19 mouse cellular contexts compared by ENCODE assay signal in the genomic region with DNA sequence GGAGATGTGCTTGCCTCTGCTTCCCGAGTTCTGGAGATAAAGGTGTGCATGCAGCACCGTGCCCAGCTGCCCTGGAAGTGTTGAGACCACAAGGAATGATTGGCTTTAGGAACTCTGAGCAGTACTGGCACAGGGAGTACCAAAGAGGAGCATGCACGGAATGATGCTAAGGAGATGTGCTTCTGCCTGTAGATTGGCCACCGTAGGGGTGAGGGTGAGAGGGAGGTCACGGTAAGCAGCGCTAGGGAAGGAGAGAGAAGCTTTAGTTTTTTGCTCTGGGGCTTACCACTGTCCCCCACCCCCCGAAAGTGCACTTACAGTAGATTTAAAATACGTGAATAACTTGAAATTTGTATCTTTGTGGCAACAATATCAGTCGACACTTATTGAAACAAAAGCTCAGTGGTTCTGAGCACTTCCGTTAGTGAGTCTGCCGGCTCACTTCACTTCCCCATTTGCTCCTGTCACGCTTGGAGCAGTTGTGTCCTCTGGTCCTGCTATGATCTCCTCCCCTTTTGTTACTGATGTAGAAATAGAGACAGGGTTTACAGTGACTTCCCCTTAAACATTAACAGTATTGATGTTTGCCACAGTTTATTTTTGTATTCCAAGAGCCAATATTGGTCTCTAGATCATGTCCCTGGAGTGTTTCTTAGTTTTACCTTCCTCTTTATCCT. TPM values are rescaled to one million over a fixed set of nuclear protein-coding genes. Genes with fewer than 3 reads are reported as not detected.
DNase-seq lines count a peak whose midpoint lies in the region; ATAC-seq and TF ChIP-seq lines count a peak whose summit lies in the region.
"Had no signal": no experiment of that assay in that cellular context is flagged by ENCODE, and none has a peak within 500 bp of the region (broad histone marks: within the 10 kb centered on the region; RNA-seq: fewer than 3 reads in every experiment).

No protein-coding gene starts in this region.

- peak; percentile 99 for ATAC-seq in megakaryocyte, adult 5-6 weeks (ENCODE audit: poor library complexity, severe bottlenecking)
- no peak for ATAC-seq in kidney, embryonic 15.5 days (replicated peaks; ENCODE audit: low FRiP score)
- ATAC-seq: activated CD4-positive, CD25-positive, alpha-beta regulatory T cell, adult 4 months; intestine, embryonic 15.5 days; midbrain, embryonic 15.5 days had no signal

- no peaks in the 10 kb centered on the region for H3K9me3 ChIP-seq in kidney, embryonic 15.5 days (replicated peaks)
- H3K9me3 ChIP-seq: G1E; intestine, embryonic 15.5 days; midbrain, embryonic 15.5 days; neural tube, embryonic 13.5 days had no signal

- peak; percentile 63 to 66 for DNase-seq in spleen, adult 2 months (ENCODE audit: low read depth in 1 of 2, low spot score in 2 of 2)
- no peak for DNase-seq in spleen, postnatal 14 days (ENCODE audit: low spot score in 2 of 2)
- no peak for DNase-seq in thymus, postnatal 4 days
- no peak for DNase-seq in layer of hippocampus, postnatal 14 days (ENCODE audit: low spot score in 2 of 2)
- DNase-seq: cerebellum, adult 9-10 months; heart, adult 2 months; heart, postnatal 36 days; kidney, postnatal 36 days had no signal

- H3K4me3 ChIP-seq in spleen, adult 2 months (ENCODE audit: extremely low read depth, insufficient read depth, insufficient read length), result peak overlapping the region; percentile 31
- H3K4me3 ChIP-seq in brown adipose tissue, adult 24 weeks (ENCODE audit: insufficient read depth, low read depth, low read length), result peak overlapping the region; percentile 26; the same call in 1 of the 2 replicates
- no peak overlapping the region for H3K4me3 ChIP-seq in kidney, embryonic 15.5 days (replicated peaks)
- H3K4me3 ChIP-seq: erythroblast, embryonic 14.5 days; heart, adult 2 months; intestine, embryonic 15.5 days; midbrain, embryonic 15.5 days; neural tube, embryonic 13.5 days had no signal

- no peak overlapping the region for H3K4me2 ChIP-seq in kidney, embryonic 15.5 days
- H3K4me2 ChIP-seq: intestine, embryonic 15.5 days; midbrain, embryonic 15.5 days; neural tube, embryonic 13.5 days had no signal

- no peak for TF ChIP-seq POLR2A in spleen, adult 2 months (IDR thresholded peaks at IDR 0.05; ENCODE audit: low read depth, low read length)

- peak overlapping the region; percentile 88 for H3K27ac ChIP-seq in spleen, adult 2 months (ENCODE audit: insufficient read depth, low read length)
- H3K27ac ChIP-seq in brown adipose tissue, adult 24 weeks (replicated peaks; ENCODE audit: low read depth, low read length), result no peak overlapping the region
- no peak overlapping the region for H3K27ac ChIP-seq in kidney, embryonic 15.5 days
- H3K27ac ChIP-seq: heart, adult 2 months; intestine, embryonic 15.5 days; liver, embryonic 14.5 days; midbrain, embryonic 15.5 days; neural tube, embryonic 13.5 days; stomach, postnatal 0 days had no signal

- 26% methylated on average over 12 of the region's 12 CpGs for WGBS in spleen, adult 2 months
- WGBS in kidney, embryonic 15.5 days, result 83% methylated on average over 12 of the region's 12 CpGs

- H3K27me3 ChIP-seq in spleen, adult 2 months (ENCODE audit: control insufficient read depth, insufficient read depth, low read length), result no peaks in the 10 kb centered on the region
- H3K27me3 ChIP-seq in kidney, embryonic 15.5 days, result no peaks in the 10 kb centered on the region
- H3K27me3 ChIP-seq: intestine, embryonic 15.5 days; midbrain, embryonic 15.5 days; neural tube, embryonic 13.5 days had no signal

- TF ChIP-seq CTCF in spleen, adult 2 months (IDR thresholded peaks at IDR 0.05; ENCODE audit: extremely low read depth, insufficient read depth, insufficient read length, insufficient replicate concordance), result no peak

- no peaks in the 10 kb centered on the region; the same call in 1 of the 2 replicates for H3K4me1 ChIP-seq in spleen, adult 2 months (ENCODE audit: control insufficient read depth, insufficient read depth, insufficient read length)
- H3K4me1 ChIP-seq in brown adipose tissue, adult 24 weeks (ENCODE audit: control insufficient read depth, insufficient read depth, insufficient read length, low read length), result no peaks in the 10 kb centered on the region
- peaks cover 8% of the 10 kb centered on the region for H3K4me1 ChIP-seq in kidney, embryonic 15.5 days

- no peak overlapping the region for H3K9ac ChIP-seq in kidney, embryonic 15.5 days
- H3K9ac ChIP-seq: intestine, embryonic 15.5 days; liver, embryonic 14.5 days; midbrain, embryonic 15.5 days; neural tube, embryonic 13.5 days had no signal

- peaks cover 6% of the 10 kb centered on the region for H3K36me3 ChIP-seq in spleen, adult 2 months (ENCODE audit: control insufficient read depth, insufficient read depth, low read length)
- peaks cover 45% of the 10 kb centered on the region for H3K36me3 ChIP-seq in kidney, embryonic 15.5 days
- H3K36me3 ChIP-seq: G1E had no signal

RNA-seq across cellular contexts. Expression of gene Lpgat1, which starts 6.9 kb away (rescaled TPM):
- polyA plus RNA-seq in spleen, adult 2 months (2012; rRNA removed), result 9.2 and 13.8 TPM in 2 replicates
- 34.1 and 40.5 TPM in 2 replicates for polyA plus RNA-seq in brown adipose tissue, adult 24 weeks (2012; ENCODE audit: insufficient read depth, insufficient read length, missing spikeins)
- 25.4 and 34.4 TPM in 2 replicates for total RNA-seq in megakaryocyte, adult 5-6 weeks (2015)
- 29.3 and 29.4 TPM in 2 replicates for total RNA-seq in megakaryocyte, adult 5-6 weeks (2017)
- total RNA-seq in layer of hippocampus, postnatal 14 days (2021), result 100 to 1,000 TPM in 1 of 2 experiments, 10 to 100 TPM in 1; 99.1 to 102 TPM
- polyA plus RNA-seq in kidney, embryonic 15.5 days (2015; fragmentation: Nextera tagmentation; extraction: Ambion mirVana), result 18.5 and 20.9 TPM in 2 replicates
- polyA plus RNA-seq: G1E had no signal

Comparison
In these comparisons a context has a peak if more than half of its experiments do, and no peak if none do; other contexts are left out.
1. DNase-seq: peak in spleen, adult 2 months (2 of 2); none in spleen, postnatal 14 days (0 of 2), thymus, postnatal 4 days (single experiment) and layer of hippocampus, postnatal 14 days (0 of 2).